Mouse (Mus musculus) mouse trophoblast stem cell (cell line): ENCODE data around the gene Cnot3.
"Not testable (repeated sequence)": the region's sequence is repeated elsewhere in the genome, so short reads cannot be mapped to it uniquely, and the experiment has no call there.

Source experiments
- in situ Hi-C, 2 experiments: fragments of 300-500 bp; cut with MseI, MboI; formaldehyde crosslinking; loops; 2 replicates in 1 of 2; 3 replicates in 1 of 2; pipeline ENCODE4 v1.15.1; 2025

Gene Cnot3

DNA sequence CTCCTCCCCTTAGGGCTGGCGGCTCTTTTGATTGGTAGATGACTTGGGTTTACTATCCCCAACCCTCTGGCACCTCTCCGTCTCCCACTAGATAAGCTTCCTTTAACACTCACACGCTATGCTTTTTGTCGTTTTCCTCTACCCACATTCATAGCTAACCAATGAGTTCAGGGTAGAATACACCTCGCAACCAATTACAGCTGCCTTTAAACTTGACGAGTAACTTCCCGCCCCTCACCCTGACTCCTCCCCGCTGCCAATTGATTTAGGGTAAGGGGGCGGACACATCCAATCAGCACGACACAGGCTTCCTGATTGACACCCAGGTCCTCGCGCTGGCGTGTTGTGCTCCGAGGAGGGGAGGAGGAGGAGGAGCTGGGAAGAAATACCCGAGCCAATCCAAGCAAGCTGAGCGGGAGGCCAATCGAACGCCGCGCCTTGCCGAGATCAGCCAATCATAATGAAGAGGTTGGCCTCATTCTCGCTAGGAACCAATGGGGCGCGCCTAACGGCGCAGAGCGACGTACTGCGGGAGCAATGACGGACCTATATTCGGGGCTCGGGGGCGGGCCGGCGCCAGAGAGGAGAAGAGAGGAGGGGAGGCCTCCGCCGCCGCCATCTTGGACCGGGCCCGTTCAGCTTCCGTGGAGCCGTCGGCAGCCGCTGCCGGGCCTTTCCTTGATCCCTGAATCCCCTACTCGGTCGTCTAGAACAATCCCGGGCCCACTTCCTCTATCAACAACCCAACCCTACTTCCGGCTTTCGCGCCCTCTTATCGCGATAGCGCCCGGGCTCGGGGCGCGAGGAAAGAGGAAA is at the start of gene Cnot3:
TSS of gene Cnot3 (plus strand) at position 597 of the 816 bp plus-strand sequence.
- in situ Hi-C loops = loop anchor here in 1 of 2 experiments (10.0 kb wide), 1 partner anchor 60 kb away; the partner anchor contains the start of gene Rps9

DNA sequence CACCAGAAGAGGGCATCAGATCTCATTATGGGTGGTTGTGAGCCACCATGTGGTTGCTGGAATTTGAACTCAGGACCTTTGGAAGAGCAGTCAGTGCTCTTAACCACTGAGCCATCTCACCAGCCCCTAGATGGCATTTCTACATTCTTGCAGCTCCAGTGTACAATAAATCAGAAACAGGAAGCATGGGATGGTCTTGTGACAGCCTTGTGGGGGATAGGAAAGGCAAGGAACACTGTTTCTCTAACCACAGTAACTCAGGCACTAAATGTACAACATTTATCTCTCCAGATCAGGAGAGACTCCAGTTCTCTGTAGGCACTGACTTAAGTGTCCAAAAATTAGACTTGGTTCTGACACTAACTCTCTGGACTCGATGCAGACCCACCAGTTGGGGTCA is 47.3 kb upstream of the Cnot3 start:
- in situ Hi-C loops = not testable (repeated sequence)

DNA sequence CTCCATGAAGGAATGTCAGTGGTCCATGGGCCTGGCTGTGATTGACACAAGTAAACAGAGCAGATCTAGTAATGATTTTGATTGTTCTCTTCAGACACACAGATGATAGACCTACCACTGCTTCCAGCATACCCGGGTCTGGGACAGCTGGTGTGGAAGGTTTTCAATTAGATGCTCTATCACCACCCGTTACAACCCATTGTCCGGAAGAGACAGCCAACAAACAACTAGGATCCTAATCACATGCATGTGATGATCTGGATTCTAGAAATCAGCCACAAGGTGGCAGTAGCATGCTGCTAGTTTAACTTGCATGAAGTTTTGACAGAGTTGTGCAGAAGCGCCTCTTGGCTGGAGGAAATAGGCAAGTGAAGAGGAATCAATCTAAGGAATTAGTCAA is 43.9 kb upstream of the Cnot3 start:
- in situ Hi-C loops = no loop called here

DNA sequence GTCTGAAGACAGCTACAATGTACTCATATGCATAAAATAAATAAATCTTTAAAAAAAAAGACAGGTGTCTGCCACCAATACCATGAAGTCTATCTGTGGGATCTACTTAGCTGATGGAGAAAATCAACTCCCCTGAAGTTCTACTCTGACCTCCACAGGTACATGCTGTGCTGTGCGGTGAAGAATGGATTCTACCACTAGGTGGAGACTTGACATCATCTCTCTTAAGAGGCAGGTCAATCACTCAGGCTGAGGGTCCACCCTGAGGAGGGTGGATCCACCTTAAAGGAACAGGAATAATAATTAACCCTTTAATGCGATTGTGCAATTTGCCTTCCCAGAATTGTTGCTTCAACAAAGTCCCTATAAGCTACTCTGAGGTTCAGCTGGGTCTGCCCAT is 38.3 kb upstream of the Cnot3 start:
- in situ Hi-C loops = no loop called here

DNA sequence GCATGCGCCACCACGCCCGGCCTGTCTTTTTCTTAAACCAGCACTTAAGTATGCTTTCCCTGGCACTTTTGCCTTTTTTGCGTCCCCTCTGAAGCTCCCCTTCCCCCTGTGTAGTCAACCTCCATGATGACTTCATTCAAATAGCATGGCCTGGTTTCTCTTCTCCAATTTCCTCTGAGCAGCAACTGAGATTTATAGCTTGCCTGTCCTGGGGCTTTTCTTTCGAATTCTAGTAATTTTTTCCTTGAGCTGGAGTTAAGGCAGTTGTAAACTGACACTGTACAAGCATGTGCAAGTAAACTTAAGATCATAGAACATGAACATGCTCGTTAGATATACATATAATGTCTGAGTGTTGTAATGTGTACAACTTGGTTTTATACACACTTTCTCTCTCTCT is 37.7 kb upstream of the Cnot3 start:
- in situ Hi-C loops = no loop called here

DNA sequence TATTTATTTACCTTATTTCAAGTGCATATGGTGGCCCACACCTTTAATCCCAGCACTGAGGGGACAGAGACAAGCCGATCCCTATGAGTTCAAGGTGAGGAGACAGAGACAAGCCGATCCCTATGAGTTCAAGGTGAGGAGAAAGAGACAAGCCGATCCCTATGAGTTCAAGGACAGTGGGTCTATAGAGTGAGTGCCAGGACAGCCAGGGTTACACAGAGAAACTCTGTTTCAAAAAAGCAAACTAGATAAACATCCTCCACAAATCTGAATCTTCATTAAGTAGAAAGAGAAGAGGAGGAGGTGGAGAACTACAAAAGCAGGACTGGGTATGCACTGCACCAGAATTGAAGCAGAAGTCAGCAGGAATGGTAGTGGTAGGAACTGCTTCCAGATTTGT is 36.4 kb upstream of the Cnot3 start:
- in situ Hi-C loops = no loop called here

DNA sequence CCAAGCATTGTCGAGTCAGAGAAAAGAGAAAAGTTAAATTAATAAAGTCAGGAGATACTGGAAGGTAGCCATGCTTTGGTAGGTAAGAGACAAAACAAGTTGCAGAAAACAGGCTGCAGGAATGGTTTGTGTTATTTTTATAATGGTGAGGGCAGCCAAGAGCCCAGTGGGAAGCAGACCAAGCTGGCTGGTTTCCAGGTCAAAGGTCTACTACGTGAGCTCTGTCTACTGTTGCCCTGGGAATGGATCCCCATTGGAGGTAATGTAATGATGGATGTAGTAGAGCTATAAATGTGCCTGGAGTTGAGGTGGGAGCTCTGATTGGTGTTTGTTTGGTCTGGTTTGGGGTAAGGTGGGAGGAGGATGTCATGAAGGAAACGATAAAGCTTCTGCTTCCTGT is 36.0 kb upstream of the Cnot3 start:
- in situ Hi-C loops = no loop called here

DNA sequence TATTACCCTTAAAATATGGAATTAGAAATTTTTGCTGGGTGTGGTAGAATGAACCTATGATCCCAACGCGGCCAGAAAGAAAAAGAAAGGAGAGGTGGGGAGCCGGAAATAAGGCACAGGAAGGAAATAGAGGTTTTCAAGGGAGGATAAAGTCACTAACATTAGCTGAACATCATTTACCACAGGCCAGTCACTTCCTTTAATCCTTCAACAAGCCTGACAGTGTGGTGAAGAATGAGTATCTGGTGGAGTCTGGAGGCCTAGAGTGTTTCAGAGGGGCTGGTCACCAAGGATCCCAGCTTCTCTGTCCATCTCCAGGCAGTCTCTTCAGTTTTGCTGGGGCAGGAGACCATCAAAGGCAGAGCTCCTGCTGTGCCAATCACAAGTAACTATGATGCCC is 34.6 kb upstream of the Cnot3 start:
- in situ Hi-C loops = no loop called here

DNA sequence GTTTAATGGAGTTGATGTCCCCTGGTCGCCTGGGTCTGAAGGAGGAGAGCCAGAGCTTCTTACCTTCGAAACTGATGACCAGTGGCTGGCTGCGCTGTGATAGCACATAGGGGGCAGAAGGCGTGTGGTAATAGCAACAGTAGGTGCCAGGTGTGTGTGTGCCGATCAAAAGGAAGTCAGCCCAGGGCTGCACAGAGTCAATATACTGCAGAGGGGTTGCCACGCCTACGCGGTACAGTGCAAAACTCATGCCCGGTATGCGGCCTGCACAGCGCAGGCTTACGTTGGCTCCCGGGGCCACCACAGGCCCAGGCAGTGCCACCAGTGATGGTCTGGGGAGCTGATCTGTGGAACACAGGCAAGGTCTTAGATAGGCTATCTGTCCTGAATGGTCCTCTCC is 34.1 kb upstream of the Cnot3 start:
- in situ Hi-C loops = no loop called here

DNA sequence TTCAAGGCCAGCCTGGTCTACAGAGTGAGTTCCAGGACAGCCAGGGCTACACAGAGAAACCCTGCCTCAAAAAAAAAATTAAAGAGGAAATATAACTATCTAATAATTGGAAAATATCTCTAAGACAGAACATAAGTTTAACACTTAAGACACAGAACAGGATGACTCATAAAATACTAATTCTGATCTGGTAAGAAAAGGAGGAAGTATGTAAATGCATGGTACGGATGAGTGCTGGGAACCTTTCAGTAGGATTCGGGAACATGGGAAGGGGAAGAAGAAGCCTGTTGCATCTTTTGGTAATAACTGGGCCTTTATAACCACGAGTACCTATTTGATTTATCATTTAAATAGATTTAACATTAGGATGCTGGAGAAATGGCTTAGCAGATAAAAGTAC is 31.0 kb upstream of the Cnot3 start:
- in situ Hi-C loops = no loop called here

DNA sequence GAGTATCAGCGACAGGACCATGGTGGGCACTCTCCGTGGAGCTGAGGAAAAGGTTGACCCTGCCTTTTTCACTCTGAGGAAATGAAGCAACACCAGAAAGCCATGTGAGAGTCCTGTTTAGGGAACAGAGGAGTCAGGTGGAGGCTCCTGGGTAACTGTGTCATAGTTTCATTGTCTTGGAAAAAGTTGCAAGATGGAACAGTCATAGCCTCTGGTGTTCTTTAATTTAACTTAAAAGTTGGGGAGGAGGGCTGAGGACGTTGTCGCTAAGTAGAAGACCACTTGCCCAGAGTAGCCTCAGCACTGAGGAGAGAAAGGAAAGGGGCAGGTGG is 29.0 kb upstream of the Cnot3 start, which contains the start of gene Oscar:
TSS of gene Oscar (minus strand) at position 101 of the 332 bp plus-strand sequence.
- in situ Hi-C loops = no loop called here

DNA sequence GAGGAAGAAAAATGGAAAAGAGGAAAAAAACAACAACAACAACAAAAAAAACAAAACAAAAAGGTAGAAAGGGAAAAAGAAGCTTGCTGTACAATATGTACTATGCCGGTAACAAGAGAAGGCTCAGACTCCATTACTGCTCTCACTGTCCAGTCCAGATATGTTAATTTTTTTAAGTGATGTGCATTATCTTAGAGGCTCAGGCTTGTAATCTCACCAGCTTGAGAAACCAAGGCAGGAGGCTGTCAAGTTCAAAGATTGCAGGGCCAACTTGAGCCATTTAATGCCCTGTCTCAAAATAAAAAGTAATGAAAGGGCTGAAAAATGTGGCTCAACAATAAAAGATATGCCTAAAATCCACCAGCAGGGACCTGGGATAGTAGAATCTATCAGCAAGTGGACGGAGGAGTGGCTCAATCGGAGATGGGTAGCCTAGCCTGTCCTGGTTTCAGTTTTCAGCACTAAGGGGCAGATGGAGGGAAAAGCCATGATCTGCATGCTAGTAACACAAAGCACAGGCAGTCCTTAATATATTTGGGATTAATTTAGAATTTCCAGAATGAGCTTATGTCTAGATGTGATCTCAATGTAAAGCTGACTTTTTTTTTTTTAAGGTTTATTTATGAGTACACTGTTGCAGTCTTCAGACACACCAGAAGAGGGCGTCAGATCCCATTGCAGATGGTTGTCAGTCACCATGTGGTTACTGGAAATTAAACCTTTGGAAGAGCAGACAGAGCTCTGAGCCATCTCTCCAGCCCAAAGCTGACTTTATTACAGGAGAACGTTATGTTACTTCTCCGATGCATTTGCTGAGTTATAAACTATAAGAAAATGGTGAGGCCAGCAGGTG is 28.5 kb upstream of the Cnot3 start:
- in situ Hi-C loops = no loop called here

DNA sequence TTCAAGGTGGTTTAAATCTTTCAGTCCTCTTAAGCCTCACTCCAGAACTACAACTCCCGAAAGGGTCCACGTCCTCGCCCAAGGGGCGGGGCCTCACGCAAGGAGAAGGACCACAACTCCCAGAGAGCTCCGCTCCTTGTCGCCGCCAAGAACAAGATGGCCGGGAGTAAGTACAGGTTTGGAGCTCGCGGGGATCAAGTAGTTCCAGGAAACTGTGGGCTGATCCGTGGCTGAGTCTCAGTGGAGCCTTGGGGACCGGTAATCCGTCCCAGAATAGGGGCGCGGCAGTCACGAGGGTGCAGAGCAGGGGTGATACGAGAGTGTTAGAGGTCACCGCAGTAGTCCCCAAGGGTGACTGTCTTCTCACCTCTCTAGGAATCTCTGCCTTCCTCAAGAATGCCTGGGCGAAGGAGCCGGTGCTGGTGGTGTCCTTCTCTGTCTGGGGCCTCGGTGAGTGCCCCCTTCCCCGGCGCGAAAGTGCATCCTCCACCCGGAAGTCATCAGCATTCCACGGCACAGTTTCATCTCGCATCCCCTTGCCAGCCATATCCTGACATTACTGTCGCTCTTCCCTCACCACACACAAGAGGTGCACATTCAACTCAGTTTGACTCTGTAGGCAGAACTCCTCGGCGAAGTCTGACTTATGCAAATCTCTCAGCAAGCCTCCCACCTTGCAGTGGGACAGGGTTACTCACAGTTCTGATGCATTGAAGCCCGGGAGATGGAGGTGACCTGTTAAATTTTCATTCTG is 27.6 kb upstream of the Cnot3 start, which contains the start of gene Ndufa3:
TSS of gene Ndufa3 (plus strand) at position 132 of the 754 bp plus-strand sequence.
- in situ Hi-C loops = no loop called here

DNA sequence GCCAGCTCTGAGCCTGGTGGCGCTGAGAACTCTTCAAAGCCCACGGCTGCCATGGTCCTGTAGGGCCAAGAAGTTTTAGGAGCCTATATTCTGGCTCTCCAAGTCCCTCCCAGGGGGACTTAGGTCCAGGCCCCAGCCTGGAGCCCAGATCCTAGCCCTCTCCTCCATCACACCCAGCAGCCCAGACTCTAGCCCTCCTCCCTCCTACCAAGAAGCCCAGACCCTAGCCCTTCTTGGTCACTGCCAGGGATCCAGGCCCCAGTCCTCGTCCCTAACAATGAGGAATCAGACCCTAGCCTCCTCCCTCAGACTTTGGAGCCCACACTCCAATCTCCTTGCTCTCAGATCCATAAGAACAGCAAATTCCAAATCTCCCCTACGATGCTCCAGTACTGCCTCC is 16.0 kb upstream of the Cnot3 start:
- in situ Hi-C loops = no loop called here

DNA sequence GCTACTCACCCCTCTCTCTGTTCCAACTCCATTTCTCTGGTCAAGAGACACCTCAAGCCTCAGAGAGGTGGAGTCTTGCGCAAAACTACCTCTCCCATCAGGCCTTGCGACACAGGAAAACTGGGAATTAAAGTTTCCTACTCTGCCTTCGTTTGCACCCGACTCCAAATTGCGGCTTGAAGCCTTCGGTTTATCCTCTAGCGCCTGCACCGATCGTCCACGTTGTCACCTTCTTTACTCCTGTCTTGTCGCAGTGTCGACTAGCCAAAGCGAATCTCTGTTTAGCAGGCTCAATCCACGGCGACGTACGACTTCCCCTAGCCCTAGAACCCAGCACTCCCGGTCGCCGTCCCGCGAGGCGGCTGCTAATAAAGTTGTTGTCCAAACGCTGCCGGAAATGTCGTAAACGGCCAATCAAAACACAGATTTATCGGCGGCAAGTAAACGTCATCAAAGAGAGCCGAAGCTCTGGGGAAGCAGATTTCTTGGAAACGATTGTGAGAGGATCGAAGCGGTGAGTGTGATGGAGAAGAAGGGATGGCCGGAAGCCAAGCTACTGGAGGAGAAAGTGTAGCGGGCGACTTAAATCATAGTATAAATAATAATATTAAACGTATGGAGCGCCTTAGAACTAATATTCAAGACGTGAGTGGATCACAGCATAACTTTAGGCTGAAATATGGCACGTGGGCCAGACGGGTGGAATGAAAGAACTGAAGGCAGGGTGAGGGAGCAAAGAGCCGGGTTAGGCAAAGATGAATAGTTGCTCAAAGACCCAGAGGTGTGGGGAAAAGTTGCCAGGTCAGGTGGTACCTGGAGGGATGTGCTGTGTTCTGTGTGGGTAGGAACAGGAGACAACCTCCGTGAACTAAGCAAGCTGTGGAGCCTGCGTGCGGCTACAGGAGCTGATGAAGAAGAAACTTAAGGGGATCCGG is 15.3 kb upstream of the Cnot3 start, which contains the start of the genes Tfpt and Prpf31:
TSS of gene Tfpt (minus strand) at position 387 of the 935 bp plus-strand sequence.
TSS of gene Prpf31 (plus strand) at position 443 of the 935 bp plus-strand sequence.
- in situ Hi-C loops = no loop called here

DNA sequence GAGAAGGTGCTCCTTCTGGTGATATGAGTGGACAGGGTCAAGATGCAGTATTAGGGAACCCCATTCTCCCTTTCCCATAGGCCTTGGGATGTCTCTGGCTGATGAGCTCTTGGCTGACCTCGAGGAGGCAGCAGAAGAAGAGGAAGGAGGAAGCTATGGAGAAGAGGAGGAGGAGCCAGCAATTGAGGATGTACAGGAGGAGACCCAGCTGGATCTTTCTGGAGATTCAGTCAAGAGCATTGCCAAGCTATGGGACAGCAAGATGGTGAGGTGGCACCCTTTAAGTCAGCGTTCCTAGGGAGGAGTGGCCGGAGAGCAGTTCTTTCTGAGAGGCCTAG is 14.6 kb upstream of the Cnot3 start:
- in situ Hi-C loops = no loop called here

DNA sequence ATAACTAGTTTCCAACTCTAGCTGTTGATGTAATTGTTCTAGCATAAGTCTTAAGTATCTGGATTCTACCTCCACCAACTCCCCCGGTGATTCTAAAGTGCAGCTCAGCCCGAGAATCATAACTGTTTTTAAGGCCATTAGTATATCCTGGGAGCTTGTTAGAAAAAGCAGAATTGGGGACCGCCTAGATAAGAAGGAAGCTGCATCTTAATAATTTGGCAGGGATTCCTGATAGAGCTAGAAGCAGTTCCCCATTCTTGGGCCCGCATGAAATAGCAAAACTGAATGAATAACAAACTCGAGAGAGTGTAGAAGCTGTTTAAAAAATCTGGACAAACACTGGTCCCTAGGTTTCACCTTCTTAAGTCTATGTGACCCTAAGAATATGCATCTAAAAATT is 1.7 kb upstream of the Cnot3 start:
- in situ Hi-C loops = loop anchor here in 1 of 2 experiments (10.0 kb wide), 1 partner anchor 61 kb away; the partner anchor contains the start of gene Rps9

DNA sequence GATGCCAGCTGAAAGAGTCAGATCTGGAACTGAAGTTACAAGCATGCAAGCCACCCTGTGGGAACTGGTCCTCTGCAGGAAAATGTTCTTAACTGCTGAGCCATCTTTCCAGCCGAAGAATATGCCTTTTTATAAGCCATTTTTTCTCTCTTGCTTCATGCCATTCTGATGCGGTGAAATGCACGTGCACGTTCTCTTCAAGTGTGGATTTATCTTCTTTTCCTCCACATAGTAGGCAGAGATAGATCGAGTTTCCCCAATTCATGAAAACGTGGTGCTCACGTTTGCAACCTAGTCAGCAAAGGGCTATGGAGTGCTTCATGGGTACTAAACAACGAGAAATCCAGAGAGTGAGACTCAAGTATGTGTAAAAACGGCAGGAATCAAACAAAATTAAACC is 1.2 kb upstream of the Cnot3 start:
- in situ Hi-C loops = loop anchor here in 1 of 2 experiments (10.0 kb wide), 1 partner anchor 61 kb away; the partner anchor contains the start of gene Rps9

DNA sequence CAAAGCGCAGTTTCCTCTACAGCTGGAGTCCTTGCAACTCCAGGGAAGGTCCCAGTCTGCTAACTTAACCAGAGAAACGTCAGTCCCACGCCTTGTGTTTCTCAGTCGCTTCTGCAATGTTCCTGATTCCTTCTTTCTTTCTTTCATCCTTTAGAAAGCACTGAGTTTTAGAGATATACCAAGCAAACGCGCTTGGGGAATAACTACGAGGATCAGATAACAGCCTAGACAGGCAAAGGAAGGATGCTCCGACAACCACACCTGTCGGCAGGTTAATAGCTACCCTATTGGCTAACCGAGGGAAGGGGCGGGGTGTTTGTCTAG is 758 bp upstream of the Cnot3 start:
- in situ Hi-C loops = loop anchor here in 1 of 2 experiments (10.0 kb wide), 1 partner anchor 60 kb away; the partner anchor contains the start of gene Rps9

DNA sequence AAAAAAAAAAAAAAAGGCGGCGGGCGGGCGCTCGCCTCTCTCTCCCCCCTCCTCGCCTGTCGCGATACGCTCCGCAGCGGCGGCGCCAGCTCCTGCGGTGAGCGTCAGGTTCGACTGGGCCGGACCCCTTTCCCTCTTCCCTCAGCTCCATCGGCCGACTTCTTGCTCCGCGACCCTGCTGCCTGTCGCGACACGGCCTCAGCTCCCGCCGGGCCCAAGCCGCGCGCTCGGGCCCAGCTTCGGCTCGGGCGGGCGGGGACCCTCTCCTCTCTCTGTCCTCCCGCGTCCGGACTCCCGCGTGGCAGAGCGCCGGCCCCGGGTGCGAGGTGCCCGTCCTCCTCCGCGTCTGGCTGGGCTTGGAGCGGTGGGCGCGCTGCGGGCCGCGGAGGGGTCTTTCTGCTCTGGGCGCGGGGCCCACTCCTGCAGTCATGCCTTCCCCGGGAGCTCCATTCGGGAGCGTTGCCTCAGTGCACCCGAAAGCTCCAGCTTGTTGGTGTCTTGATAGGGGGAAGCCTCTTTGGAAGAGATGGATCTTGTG is 489 bp downstream of the Cnot3 start:
- in situ Hi-C loops = loop anchor here in 1 of 2 experiments (10.0 kb wide), 1 partner anchor 59 kb away; the partner anchor contains the start of gene Rps9
